Mouse (Mus musculus): ENCODE results near the gene 2410015M20Rik. TPM values are rescaled to one million over a fixed set of nuclear protein-coding genes. Genes with fewer than 3 reads are reported as not detected.

The 2410015M20Rik gene
- polyA plus RNA-seq, 1 experiment: 250 TPM

GRCm38 (mm10) chr17:56611323-56611722 lies 1.8 kb upstream of the 2410015M20Rik start:
- Histone ChIP-seq H3K79me3 (ENCODE audit: low read depth) (peaks cover 29% of the 10 kb centered on the region), H3K27me3 (ENCODE audit: control insufficient read depth, insufficient read depth, insufficient read length) (no peaks in the 10 kb centered on the region), H3K4me3 (ENCODE audit: insufficient read depth, poor library complexity, severe bottlenecking) (no peak overlapping the region), H3K79me2 (ENCODE audit: control insufficient read depth, insufficient read depth) (peaks cover 65% of the 10 kb centered on the region), H3ac (ENCODE audit: control insufficient read depth, insufficient read length, low read depth) (no peak overlapping the region), H3K36me3 (ENCODE audit: control insufficient read depth, insufficient read depth) (peaks cover 34% of the 10 kb centered on the region)
- no peak for TF ChIP-seq USF1 (IDR thresholded peaks at IDR 0.05; ENCODE audit: low read depth)

GRCm38 (mm10) chr17:56608699-56609098 lies 872 bp downstream of the 2410015M20Rik start:
- Histone ChIP-seq H3ac (ENCODE audit: control insufficient read depth, insufficient read length, low read depth) (peak overlapping the region; percentile 43), H3K27me3 (ENCODE audit: control insufficient read depth, insufficient read depth, insufficient read length) (no peaks in the 10 kb centered on the region), H3K4me3 (ENCODE audit: insufficient read depth, poor library complexity, severe bottlenecking) (peak overlapping the region; percentile 42), H3K79me2 (ENCODE audit: control insufficient read depth, insufficient read depth) (peaks cover 39% of the 10 kb centered on the region), H3K79me3 (ENCODE audit: low read depth) (peaks cover 3% of the 10 kb centered on the region), H3K36me3 (ENCODE audit: control insufficient read depth, insufficient read depth) (peaks cover 36% of the 10 kb centered on the region)
- TF ChIP-seq MYOG (IDR thresholded peaks at IDR 0.05; ENCODE audit: control insufficient read depth, extremely low read depth, insufficient read length) (no peak), CEBPB (IDR thresholded peaks at IDR 0.05; ENCODE audit: low read depth) (no peak), MAX (IDR thresholded peaks at IDR 0.05) (no peak), FOSL1 (IDR thresholded peaks at IDR 0.05; ENCODE audit: insufficient read depth, low read length, poor library complexity, severe bottlenecking) (no peak), CTCF (IDR thresholded peaks at IDR 0.05; ENCODE audit: control insufficient read depth, insufficient read depth, insufficient read length) (no peak), MYOD1 (IDR thresholded peaks at IDR 0.05; ENCODE audit: control insufficient read depth, insufficient read length, low read depth) (no peak), USF1 (IDR thresholded peaks at IDR 0.05; ENCODE audit: low read depth) (no peak)

- no peak overlapping the region for H3ac ChIP-seq (ENCODE audit: control insufficient read depth, insufficient read length, low read depth)
- TF ChIP-seq CEBPB (IDR thresholded peaks at IDR 0.05; ENCODE audit: low read depth) (no peak), FOSL1 (IDR thresholded peaks at IDR 0.05; ENCODE audit: insufficient read depth, low read length, poor library complexity, severe bottlenecking) (no peak), MYOG (IDR thresholded peaks at IDR 0.05; ENCODE audit: control insufficient read depth, extremely low read depth, insufficient read length) (no peak), MAX (IDR thresholded peaks at IDR 0.05) (no peak), CTCF (IDR thresholded peaks at IDR 0.05; ENCODE audit: control insufficient read depth, insufficient read depth, insufficient read length) (no peak), MYOD1 (IDR thresholded peaks at IDR 0.05; ENCODE audit: control insufficient read depth, insufficient read length, low read depth) (no peak), USF1 (IDR thresholded peaks at IDR 0.05; ENCODE audit: low read depth) (no peak)
- peaks cover 45% of the 10 kb centered on the region for H3K36me3 ChIP-seq (ENCODE audit: control insufficient read depth, insufficient read depth)
- H3K4me3 ChIP-seq (ENCODE audit: insufficient read depth, poor library complexity, severe bottlenecking): no peak overlapping the region
- no peaks in the 10 kb centered on the region for H3K79me3 ChIP-seq (ENCODE audit: low read depth)
- H3K79me2 ChIP-seq (ENCODE audit: control insufficient read depth, insufficient read depth): peaks cover 32% of the 10 kb centered on the region
- no peaks in the 10 kb centered on the region for H3K27me3 ChIP-seq (ENCODE audit: control insufficient read depth, insufficient read depth, insufficient read length)
Observed at GRCm38 (mm10) chr17:56607521-56608062, 2.0 kb downstream of the 2410015M20Rik start.

- Histone ChIP-seq H3K79me3 (ENCODE audit: low read depth) (no peaks in the 10 kb centered on the region), H3K36me3 (ENCODE audit: control insufficient read depth, insufficient read depth) (peaks cover 66% of the 10 kb centered on the region), H3ac (ENCODE audit: control insufficient read depth, insufficient read length, low read depth) (no peak overlapping the region), H3K4me3 (ENCODE audit: insufficient read depth, poor library complexity, severe bottlenecking) (no peak overlapping the region), H3K27me3 (ENCODE audit: control insufficient read depth, insufficient read depth, insufficient read length) (no peaks in the 10 kb centered on the region), H3K79me2 (ENCODE audit: control insufficient read depth, insufficient read depth) (peaks cover 29% of the 10 kb centered on the region)
- TF ChIP-seq FOSL1 (IDR thresholded peaks at IDR 0.05; ENCODE audit: insufficient read depth, low read length, poor library complexity, severe bottlenecking) (no peak), MYOD1 (IDR thresholded peaks at IDR 0.05; ENCODE audit: control insufficient read depth, insufficient read length, low read depth) (no peak), MAX (IDR thresholded peaks at IDR 0.05) (no peak), CTCF (IDR thresholded peaks at IDR 0.05; ENCODE audit: control insufficient read depth, insufficient read depth, insufficient read length) (no peak), USF1 (IDR thresholded peaks at IDR 0.05; ENCODE audit: low read depth) (no peak), MYOG (IDR thresholded peaks at IDR 0.05; ENCODE audit: control insufficient read depth, extremely low read depth, insufficient read length) (no peak), CEBPB (IDR thresholded peaks at IDR 0.05; ENCODE audit: low read depth) (no peak)
Observed at GRCm38 (mm10) chr17:56605431-56605830, 4.1 kb downstream of the 2410015M20Rik start.

GRCm38 (mm10) chr17:56604422-56604821 lies 5.1 kb downstream of the 2410015M20Rik start:
- Histone ChIP-seq H3K36me3 (ENCODE audit: control insufficient read depth, insufficient read depth) (peaks cover 76% of the 10 kb centered on the region), H3K79me2 (ENCODE audit: control insufficient read depth, insufficient read depth) (peaks cover 23% of the 10 kb centered on the region), H3ac (ENCODE audit: control insufficient read depth, insufficient read length, low read depth) (no peak overlapping the region), H3K79me3 (ENCODE audit: low read depth) (no peaks in the 10 kb centered on the region), H3K4me3 (ENCODE audit: insufficient read depth, poor library complexity, severe bottlenecking) (no peak overlapping the region), H3K27me3 (ENCODE audit: control insufficient read depth, insufficient read depth, insufficient read length) (no peaks in the 10 kb centered on the region)
- no peak for TF ChIP-seq FOSL1 (IDR thresholded peaks at IDR 0.05; ENCODE audit: insufficient read depth, low read length, poor library complexity, severe bottlenecking)
- TF ChIP-seq MYOD1 (IDR thresholded peaks at IDR 0.05; ENCODE audit: control insufficient read depth, insufficient read length, low read depth): no peak
- no peak for TF ChIP-seq MYOG (IDR thresholded peaks at IDR 0.05; ENCODE audit: control insufficient read depth, extremely low read depth, insufficient read length)
- no peak for TF ChIP-seq CTCF (IDR thresholded peaks at IDR 0.05; ENCODE audit: control insufficient read depth, insufficient read depth, insufficient read length)
- no peak for TF ChIP-seq MAX (IDR thresholded peaks at IDR 0.05)
- no peak for TF ChIP-seq USF1 (IDR thresholded peaks at IDR 0.05; ENCODE audit: low read depth)
- no peak for TF ChIP-seq CEBPB (IDR thresholded peaks at IDR 0.05; ENCODE audit: low read depth)

GRCm38 (mm10) chr17:56604070-56604380 lies 5.5 kb downstream of the 2410015M20Rik start:
- peaks cover 80% of the 10 kb centered on the region for H3K36me3 ChIP-seq (ENCODE audit: control insufficient read depth, insufficient read depth)
- H3K79me2 ChIP-seq (ENCODE audit: control insufficient read depth, insufficient read depth): peaks cover 20% of the 10 kb centered on the region
- no peaks in the 10 kb centered on the region for H3K27me3 ChIP-seq (ENCODE audit: control insufficient read depth, insufficient read depth, insufficient read length)
- H3K4me3 ChIP-seq (ENCODE audit: insufficient read depth, poor library complexity, severe bottlenecking): no peak overlapping the region
- TF ChIP-seq USF1 (IDR thresholded peaks at IDR 0.05; ENCODE audit: low read depth) (no peak), CTCF (IDR thresholded peaks at IDR 0.05; ENCODE audit: control insufficient read depth, insufficient read depth, insufficient read length) (no peak), MYOD1 (IDR thresholded peaks at IDR 0.05; ENCODE audit: control insufficient read depth, insufficient read length, low read depth) (no peak), MYOG (IDR thresholded peaks at IDR 0.05; ENCODE audit: control insufficient read depth, extremely low read depth, insufficient read length) (no peak), CEBPB (IDR thresholded peaks at IDR 0.05; ENCODE audit: low read depth) (no peak)
- no peaks in the 10 kb centered on the region for H3K79me3 ChIP-seq (ENCODE audit: low read depth)
- H3ac ChIP-seq (ENCODE audit: control insufficient read depth, insufficient read length, low read depth): no peak overlapping the region
